Mouse (Mus musculus) T-helper 17 cell (primary cell): ENCODE measurements around the gene Rnf113a2.

Experiments used
- in situ Hi-C, 2 experiments: fragments of 300-600 bp; cut with MboI, MseI; formaldehyde crosslinking; loops; 1 replicate in 1 of 2; 2 replicates in 1 of 2; pipeline ENCODE4 v1.15.1; 2025; ENCODE audit warnings: high pct_unique_total_duplicates in 2 of 2

Gene Rnf113a2

GRCm38 (mm10) chr12:84416834-84417604 is at the start of gene Rnf113a2:
TSS of gene Rnf113a2 (plus strand) at chr12:84417196.
- in situ Hi-C loops: no loop called here

- in situ Hi-C loops: no loop called here
Measured at GRCm38 (mm10) chr12:84371647-84372046, 45.3 kb upstream of the Rnf113a2 start.

DNA sequence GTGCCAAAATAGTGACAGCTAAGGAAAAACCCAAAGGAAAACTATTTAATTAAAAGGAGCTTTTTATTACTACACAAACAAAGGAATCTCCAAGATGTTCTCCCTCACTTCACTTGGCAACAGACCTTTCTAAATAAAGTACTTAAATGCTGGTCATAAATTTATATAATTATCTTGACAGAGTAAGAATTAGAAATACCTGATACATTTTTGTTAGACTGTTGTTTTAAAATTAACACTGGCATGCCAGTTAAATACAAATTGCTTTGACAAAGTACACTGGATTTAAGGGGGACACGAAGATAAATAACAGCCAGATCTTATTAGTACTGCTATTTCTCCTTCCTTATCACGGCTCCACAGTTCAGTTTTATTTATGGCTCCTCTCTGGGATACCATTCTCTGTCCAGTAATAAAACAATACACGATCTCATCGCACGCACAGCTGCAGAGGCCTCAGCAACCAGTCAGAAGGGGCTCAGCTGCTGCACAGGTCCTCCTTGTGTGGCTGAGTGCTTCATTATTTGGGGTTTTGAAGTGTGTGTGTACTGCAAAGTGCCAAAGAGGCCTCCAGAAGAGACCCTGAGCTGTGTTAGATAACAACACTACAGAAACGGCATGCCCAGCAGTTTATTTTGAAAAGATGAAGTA is 43.0 kb upstream of the Rnf113a2 start:
- in situ Hi-C loops: no loop called here

- in situ Hi-C loops: no loop called here
Measured at GRCm38 (mm10) chr12:84382369-84382768, 34.6 kb upstream of the Rnf113a2 start.

DNA sequence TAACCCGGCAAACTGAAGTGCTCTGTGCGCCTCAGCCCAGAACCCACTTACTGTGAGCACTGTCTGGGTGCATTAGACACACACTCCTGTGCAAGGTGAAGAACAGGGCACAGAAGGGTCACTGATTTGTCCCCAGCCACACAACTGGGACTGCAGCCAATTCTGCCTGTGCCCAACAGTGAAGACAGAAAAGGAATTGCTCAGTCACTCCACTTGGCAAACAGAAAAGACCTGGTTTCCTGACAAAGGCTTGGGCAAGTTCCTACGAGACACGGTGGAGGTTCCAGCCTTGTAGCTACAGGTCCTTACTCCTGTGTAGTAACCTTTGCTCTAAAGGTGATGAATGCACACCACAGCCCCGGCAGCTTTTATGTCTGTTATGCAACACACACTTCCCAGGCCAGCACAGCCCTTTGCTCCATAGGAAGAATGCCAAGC is 32.3 kb upstream of the Rnf113a2 start:
- in situ Hi-C loops: no loop called here

GRCm38 (mm10) chr12:84385408-84385807 is 31.6 kb upstream of the Rnf113a2 start:
- in situ Hi-C loops: no loop called here

GRCm38 (mm10) chr12:84388097-84388496 is 28.9 kb upstream of the Rnf113a2 start:
- in situ Hi-C loops: no loop called here

DNA sequence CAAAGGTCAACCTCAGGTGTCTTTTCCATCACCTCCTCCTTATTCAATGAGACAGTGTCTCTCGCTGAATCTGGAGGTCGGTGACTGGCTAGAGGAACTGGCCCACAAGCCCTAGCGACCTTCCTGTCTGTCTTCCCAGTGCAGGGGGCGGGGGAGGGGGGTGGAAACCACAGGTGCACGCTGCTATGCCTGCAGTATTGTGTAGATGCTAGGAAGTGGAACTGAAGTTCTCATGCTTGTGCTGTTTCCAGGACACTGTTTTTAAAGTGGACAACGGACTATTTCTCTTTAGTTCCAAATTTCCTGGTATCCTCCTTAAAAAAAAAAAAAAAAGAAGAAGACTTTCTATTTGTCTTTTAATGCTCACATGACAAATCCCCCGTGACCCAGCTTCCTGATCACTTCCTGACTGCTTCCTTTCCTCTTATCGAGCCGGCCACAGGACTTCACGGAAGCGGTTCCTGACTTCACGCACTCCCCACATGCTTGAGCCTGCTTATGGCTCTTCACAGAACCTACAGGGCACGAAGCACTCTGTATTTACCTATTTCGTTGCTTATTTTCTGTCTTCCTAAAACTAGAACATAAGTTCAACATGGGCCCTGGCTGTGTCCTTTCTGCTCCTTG is 28.1 kb upstream of the Rnf113a2 start:
- in situ Hi-C loops: no loop called here

- in situ Hi-C loops: no loop called here
Measured at GRCm38 (mm10) chr12:84390336-84390735, 26.7 kb upstream of the Rnf113a2 start.

DNA sequence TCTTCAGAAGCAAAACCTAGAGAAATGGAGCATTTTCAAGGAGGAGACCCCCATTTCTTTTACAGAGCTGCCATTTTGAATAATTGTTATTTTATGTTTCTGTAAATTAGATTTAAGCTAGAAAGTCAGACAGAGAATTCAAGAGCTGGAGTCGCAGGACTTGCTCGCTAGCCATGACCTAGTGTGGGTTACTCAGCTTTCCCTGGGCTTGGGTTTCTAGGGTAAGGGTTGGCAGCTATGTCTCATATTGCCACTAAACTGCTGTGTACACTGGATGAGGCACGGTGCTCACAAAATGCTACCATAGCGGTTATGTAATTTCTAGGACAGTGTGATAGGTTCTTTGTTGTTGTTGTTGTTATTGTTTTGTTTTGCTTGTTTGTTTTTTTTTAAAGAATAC is 24.3 kb upstream of the Rnf113a2 start:
- in situ Hi-C loops: no loop called here

DNA sequence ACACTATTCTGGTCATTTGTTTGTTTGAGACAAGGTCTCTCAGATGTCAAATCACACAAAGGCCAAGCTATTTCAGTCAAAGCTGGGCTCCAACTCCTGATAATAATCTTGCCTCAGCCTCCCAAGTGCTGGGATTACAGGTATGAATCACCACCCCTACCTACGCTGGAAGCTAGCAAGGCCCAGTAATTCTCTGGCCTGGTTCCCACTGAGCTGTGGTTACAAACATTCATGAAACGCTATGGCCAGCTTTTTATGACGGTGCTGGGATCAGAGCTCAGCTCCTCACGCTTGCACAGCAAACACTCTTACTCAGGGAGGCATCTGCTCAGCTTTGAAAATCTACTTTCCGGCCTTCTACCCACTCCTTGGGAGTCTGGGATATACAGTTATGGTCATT is 23.1 kb upstream of the Rnf113a2 start:
- in situ Hi-C loops: no loop called here

GRCm38 (mm10) chr12:84396947-84397679 is 19.9 kb upstream of the Rnf113a2 start:
- in situ Hi-C loops: no loop called here

GRCm38 (mm10) chr12:84397685-84398084 is 19.3 kb upstream of the Rnf113a2 start:
- in situ Hi-C loops: no loop called here

DNA sequence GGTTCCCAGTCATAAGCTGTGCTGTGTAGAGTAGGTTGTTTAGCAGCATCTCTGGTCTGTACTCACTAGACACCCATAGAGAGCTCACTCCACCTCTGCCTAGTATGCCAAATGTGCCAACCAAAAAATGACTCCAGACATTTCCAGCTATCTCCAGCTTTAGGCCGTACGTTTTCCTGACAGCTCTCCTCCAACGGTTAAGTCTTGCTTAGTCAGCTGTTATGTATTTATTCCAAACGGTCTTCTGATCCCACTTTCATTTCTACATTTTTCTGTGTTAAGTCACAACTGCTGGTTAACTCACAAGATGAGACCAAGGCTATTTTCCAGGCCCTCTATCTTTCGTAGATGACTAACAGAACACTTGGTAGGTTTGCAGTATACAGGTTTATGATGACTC is 18.4 kb upstream of the Rnf113a2 start:
- in situ Hi-C loops: no loop called here

- in situ Hi-C loops: no loop called here
Measured at GRCm38 (mm10) chr12:84399135-84399534, 17.9 kb upstream of the Rnf113a2 start.

- in situ Hi-C loops: no loop called here
Measured at GRCm38 (mm10) chr12:84399663-84400062, 17.3 kb upstream of the Rnf113a2 start.

GRCm38 (mm10) chr12:84400068-84400467 is 16.9 kb upstream of the Rnf113a2 start:
- in situ Hi-C loops: no loop called here

DNA sequence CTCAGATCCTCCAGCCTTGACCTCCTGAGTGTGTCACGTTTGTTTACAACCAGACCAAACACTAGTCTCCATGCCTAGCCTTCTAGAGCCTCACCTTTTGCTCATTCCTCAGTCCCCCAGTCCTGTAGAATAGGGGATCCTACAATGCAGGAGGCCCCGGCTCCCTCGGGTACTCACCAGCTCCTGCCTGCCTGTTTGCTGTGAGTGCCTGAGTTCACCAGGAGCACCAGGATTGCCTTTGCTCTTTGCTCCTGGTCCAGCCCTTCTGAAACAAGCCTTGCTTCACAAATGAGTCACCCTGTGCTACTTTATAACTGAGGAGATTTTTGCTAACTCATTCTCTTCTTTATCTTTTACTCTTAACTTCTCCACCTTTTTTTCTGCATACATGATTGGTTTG is 16.3 kb upstream of the Rnf113a2 start:
- in situ Hi-C loops: no loop called here

- in situ Hi-C loops: no loop called here
Measured at GRCm38 (mm10) chr12:84402923-84403322, 14.1 kb upstream of the Rnf113a2 start.

- in situ Hi-C loops: no loop called here
Measured at GRCm38 (mm10) chr12:84404541-84404940, 12.5 kb upstream of the Rnf113a2 start.

DNA sequence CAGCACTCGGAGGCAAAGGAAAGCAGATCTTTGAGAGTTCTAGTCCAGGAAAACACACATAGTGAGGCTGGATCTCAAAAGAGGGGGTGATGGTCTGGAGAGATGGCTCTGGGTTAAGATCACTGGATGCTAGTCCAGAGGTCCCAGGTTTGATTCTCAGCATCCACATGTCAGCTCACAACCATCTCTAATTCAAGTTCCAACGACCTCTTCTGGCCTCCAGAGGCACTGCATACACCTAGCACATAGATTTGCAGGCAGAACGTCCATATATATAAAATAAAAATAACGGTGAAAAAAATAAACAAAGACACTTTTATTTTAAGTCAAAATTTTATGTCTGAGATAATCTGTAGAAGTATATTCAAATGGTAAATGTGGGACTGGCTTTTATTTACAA is 9.7 kb upstream of the Rnf113a2 start:
- in situ Hi-C loops: no loop called here
